Mouse (Mus musculus): ENCODE results near the gene Edil3.

Gene Edil3

GRCm38 (mm10) chr13:88821440-88822331 is at the start of gene Edil3:
Edil3 (plus strand) TSS chr13:88821472.
- peak; percentile 76 for DNase-seq (ENCODE audit: low spot score)

- no peak for DNase-seq (ENCODE audit: low spot score)
These were observed 22.1 kb upstream of the Edil3 start for GRCm38 (mm10) chr13:88799186-88799585.

- no peak for DNase-seq (ENCODE audit: low spot score)
These were observed 20.3 kb upstream of the Edil3 start for GRCm38 (mm10) chr13:88801006-88801405.

GRCm38 (mm10) chr13:88805838-88806237 is 15.4 kb upstream of the Edil3 start:
- DNase-seq (ENCODE audit: low spot score), result no peak

GRCm38 (mm10) chr13:88806269-88806668 is 15.0 kb upstream of the Edil3 start:
- no peak for DNase-seq (ENCODE audit: low spot score)

- no peak for DNase-seq (ENCODE audit: low spot score)
These were observed 11.2 kb upstream of the Edil3 start for GRCm38 (mm10) chr13:88810097-88810496.

- DNase-seq (ENCODE audit: low spot score), result peak; percentile 15
These were observed 475 bp upstream of the Edil3 start for GRCm38 (mm10) chr13:88820686-88821308.

- DNase-seq (ENCODE audit: low spot score), result peak; percentile 22
These were observed 1.1 kb downstream of the Edil3 start for GRCm38 (mm10) chr13:88822332-88822895.

GRCm38 (mm10) chr13:88822976-88823521 is 1.8 kb downstream of the Edil3 start:
- peak; percentile 38 for DNase-seq (ENCODE audit: low spot score)

- DNase-seq (ENCODE audit: low spot score), result peak; percentile 64
These were observed 2.5 kb downstream of the Edil3 start for GRCm38 (mm10) chr13:88823522-88824419.

- DNase-seq (ENCODE audit: low spot score), result peak; percentile 44
These were observed 3.2 kb downstream of the Edil3 start for GRCm38 (mm10) chr13:88824441-88824840.

GRCm38 (mm10) chr13:88828362-88828761 is 7.1 kb downstream of the Edil3 start:
- DNase-seq (ENCODE audit: low spot score), result peak; percentile 12

GRCm38 (mm10) chr13:88833732-88834131 is 12.5 kb downstream of the Edil3 start:
- DNase-seq (ENCODE audit: low spot score), result no peak

GRCm38 (mm10) chr13:88849739-88850138 is 28.5 kb downstream of the Edil3 start:
- DNase-seq (ENCODE audit: low spot score), result no peak

GRCm38 (mm10) chr13:88879960-88880359 is 58.7 kb downstream of the Edil3 start:
- no peak for DNase-seq (ENCODE audit: low spot score)

- no peak for DNase-seq (ENCODE audit: low spot score)
These were observed 69.5 kb downstream of the Edil3 start for GRCm38 (mm10) chr13:88890728-88891127.

GRCm38 (mm10) chr13:88900046-88900445 is 78.8 kb downstream of the Edil3 start:
- DNase-seq (ENCODE audit: low spot score), result no peak

GRCm38 (mm10) chr13:88907405-88907804 is 86.1 kb downstream of the Edil3 start:
- no peak for DNase-seq (ENCODE audit: low spot score)

- no peak for DNase-seq (ENCODE audit: low spot score)
These were observed 86.9 kb downstream of the Edil3 start for GRCm38 (mm10) chr13:88908187-88908586.

GRCm38 (mm10) chr13:88916503-88916902 is 95.2 kb downstream of the Edil3 start:
- no peak for DNase-seq (ENCODE audit: low spot score)

GRCm38 (mm10) chr13:88929626-88930025 is 108.4 kb downstream of the Edil3 start:
- no peak for DNase-seq (ENCODE audit: low spot score)

GRCm38 (mm10) chr13:88938564-88938963 is 117.3 kb downstream of the Edil3 start:
- DNase-seq (ENCODE audit: low spot score), result no peak

Data from retina, embryonic 14.5 days (tissue).